Mouse (Mus musculus): ENCODE data around the gene Neurod2. TPM values are rescaled to one million over a fixed set of nuclear protein-coding genes. Genes with fewer than 3 reads are reported as not detected.
A peak's percentile ranks its signal among the peaks of the same experiment; 100 is the strongest.

Gene Neurod2
- polyA plus RNA-seq, 1 experiment, result not detected

GRCm38 (mm10) chr11:98317479-98317878, 12.0 kb downstream of the Neurod2 start:
- Histone ChIP-seq H3K27ac (ENCODE audit: insufficient read depth, low read depth, low read length) (no peak overlapping the region), H3K4me1 (ENCODE audit: control insufficient read depth, insufficient read depth, low read length) (peaks cover 4% of the 10 kb centered on the region), H3K4me3 (ENCODE audit: insufficient read depth, low read depth, low read length) (no peak overlapping the region)
- 21% methylated on average over 7 of the region's 7 CpGs for WGBS
- TF ChIP-seq CTCF (IDR thresholded peaks at IDR 0.05; ENCODE audit: insufficient read depth, low read depth, low read length), result no peak
- no peak for TF ChIP-seq POLR2A (IDR thresholded peaks at IDR 0.05; ENCODE audit: insufficient read depth, low read depth, low read length)

DNA sequence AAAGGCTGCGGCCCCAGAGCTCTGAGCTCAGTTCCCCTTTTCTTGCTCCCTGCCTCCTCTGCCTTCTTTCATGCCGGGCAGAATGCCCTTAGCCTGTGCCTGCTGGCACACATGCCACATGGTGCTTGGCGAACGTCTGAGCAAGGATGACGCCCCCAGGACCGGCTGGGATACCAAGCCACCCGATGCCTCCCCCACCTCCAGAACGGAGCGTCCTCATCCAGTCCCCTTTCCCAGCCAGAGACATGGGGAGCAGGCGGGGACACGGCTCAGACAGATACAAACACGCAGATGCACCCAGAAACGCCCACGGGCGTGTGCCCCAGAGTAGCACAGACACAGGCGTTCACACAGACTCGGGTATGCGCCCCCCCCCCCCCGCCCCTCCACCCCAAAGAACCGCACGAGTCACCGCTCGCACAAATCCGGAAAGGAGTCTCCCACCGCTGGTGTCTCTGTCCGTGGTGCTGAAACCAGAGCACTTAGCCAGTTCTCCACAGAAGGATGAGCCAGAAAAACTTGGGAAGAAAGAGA, 15.6 kb downstream of the Neurod2 start:
- H3K4me1 ChIP-seq (ENCODE audit: control insufficient read depth, insufficient read depth, low read length), result peaks cover 4% of the 10 kb centered on the region
- no peak overlapping the region for H3K4me3 ChIP-seq (ENCODE audit: insufficient read depth, low read depth, low read length)
- no peak for TF ChIP-seq POLR2A (IDR thresholded peaks at IDR 0.05; ENCODE audit: insufficient read depth, low read depth, low read length)
- TF ChIP-seq CTCF (IDR thresholded peaks at IDR 0.05; ENCODE audit: insufficient read depth, low read depth, low read length), result no peak
- 2% methylated on average over 26 of the region's 26 CpGs for WGBS
- H3K27ac ChIP-seq (ENCODE audit: insufficient read depth, low read depth, low read length), result no peak overlapping the region

- H3K4me3 ChIP-seq (ENCODE audit: insufficient read depth, low read depth, low read length), result no peak overlapping the region
- TF ChIP-seq POLR2A (IDR thresholded peaks at IDR 0.05; ENCODE audit: insufficient read depth, low read depth, low read length) (no peak), CTCF (IDR thresholded peaks at IDR 0.05; ENCODE audit: insufficient read depth, low read depth, low read length) (no peak)
- 33% methylated on average over 10 of the region's 10 CpGs for WGBS
- no peak overlapping the region for H3K27ac ChIP-seq (ENCODE audit: insufficient read depth, low read depth, low read length)
- H3K4me1 ChIP-seq (ENCODE audit: control insufficient read depth, insufficient read depth, low read length), result peaks cover 19% of the 10 kb centered on the region
Observed at GRCm38 (mm10) chr11:98298484-98299205, 30.8 kb downstream of the Neurod2 start.

DNA sequence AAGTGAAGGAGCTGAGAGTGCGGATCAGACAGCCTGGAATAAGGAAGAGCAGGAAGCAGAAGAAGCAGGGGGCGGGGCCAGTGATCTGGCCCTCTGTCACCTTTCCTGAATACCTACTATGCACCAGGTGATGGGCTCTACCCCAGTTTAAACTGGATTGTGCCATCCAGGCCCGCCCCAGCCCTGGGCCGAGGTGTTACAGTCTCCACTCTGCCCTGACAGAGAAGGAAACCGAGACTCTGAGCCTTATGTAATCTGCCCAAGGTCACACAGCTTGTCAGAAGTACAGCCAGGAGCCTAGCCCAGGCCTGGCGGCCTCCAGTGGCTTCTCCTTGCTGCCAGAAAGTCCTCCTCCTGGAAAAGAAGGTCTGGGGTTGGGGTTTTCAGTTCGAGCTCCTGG, 31.7 kb downstream of the Neurod2 start:
- H3K4me1 ChIP-seq (ENCODE audit: control insufficient read depth, insufficient read depth, low read length), result peaks cover 22% of the 10 kb centered on the region
- 70% methylated on average over 7 of the region's 7 CpGs for WGBS

DNA sequence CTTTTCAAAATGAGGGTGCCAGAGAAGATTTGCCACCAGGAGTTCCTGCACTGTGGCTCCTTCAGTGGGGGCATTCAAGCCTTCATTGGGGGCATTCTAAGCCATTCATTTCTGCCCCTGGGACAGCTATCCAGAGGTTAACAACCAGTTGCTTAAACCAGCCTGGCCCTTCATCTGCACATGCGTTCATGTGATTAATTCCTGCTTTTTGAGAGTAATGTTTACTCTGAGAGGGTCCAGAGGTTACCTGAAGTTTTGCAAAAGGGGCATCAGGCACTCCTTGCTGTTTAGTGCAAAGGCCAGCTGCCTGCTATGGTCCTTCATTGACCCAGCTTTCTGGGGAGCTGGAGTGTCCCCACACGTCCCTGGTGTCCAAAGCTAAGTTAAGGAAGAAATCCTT, 32.5 kb downstream of the Neurod2 start:
- Histone ChIP-seq H3K4me3 (ENCODE audit: insufficient read depth, low read depth, low read length) (no peak overlapping the region), H3K27ac (ENCODE audit: insufficient read depth, low read depth, low read length) (no peak overlapping the region), H3K4me1 (ENCODE audit: control insufficient read depth, insufficient read depth, low read length) (peaks cover 22% of the 10 kb centered on the region)
- 85% methylated on average over 2 of the region's 2 CpGs for WGBS
- TF ChIP-seq POLR2A (IDR thresholded peaks at IDR 0.05; ENCODE audit: insufficient read depth, low read depth, low read length) (no peak), CTCF (IDR thresholded peaks at IDR 0.05; ENCODE audit: insufficient read depth, low read depth, low read length) (no peak)

More for the DNA sequence above, 31.7 kb downstream of the Neurod2 start:
- no peak overlapping the region for H3K4me3 ChIP-seq (ENCODE audit: insufficient read depth, low read depth, low read length)
- H3K27ac ChIP-seq (ENCODE audit: insufficient read depth, low read depth, low read length), result no peak overlapping the region
- no peak for TF ChIP-seq CTCF (IDR thresholded peaks at IDR 0.05; ENCODE audit: insufficient read depth, low read depth, low read length)
- 0 out of 2 replicates have a peak, but pooled peaks have one; percentile 13 for TF ChIP-seq POLR2A (IDR thresholded peaks at IDR 0.05; ENCODE audit: insufficient read depth, low read depth, low read length)

GRCm38 (mm10) chr11:98296277-98296676, 33.2 kb downstream of the Neurod2 start:
- Histone ChIP-seq H3K4me1 (ENCODE audit: control insufficient read depth, insufficient read depth, low read length) (peaks cover 22% of the 10 kb centered on the region), H3K27ac (ENCODE audit: insufficient read depth, low read depth, low read length) (no peak overlapping the region), H3K4me3 (ENCODE audit: insufficient read depth, low read depth, low read length) (no peak overlapping the region)
- WGBS, result 14% methylated on average over 5 of the region's 5 CpGs
- TF ChIP-seq CTCF (IDR thresholded peaks at IDR 0.05; ENCODE audit: insufficient read depth, low read depth, low read length) (peak; percentile 66; the same call in 1 of the 2 replicates), POLR2A (IDR thresholded peaks at IDR 0.05; ENCODE audit: insufficient read depth, low read depth, low read length) (no peak)

- Histone ChIP-seq H3K4me1 (ENCODE audit: control insufficient read depth, insufficient read depth, low read length) (peaks cover 22% of the 10 kb centered on the region), H3K27ac (ENCODE audit: insufficient read depth, low read depth, low read length) (no peak overlapping the region; the same call in 1 of the 2 replicates), H3K4me3 (ENCODE audit: insufficient read depth, low read depth, low read length) (peak overlapping the region; percentile 88)
- TF ChIP-seq POLR2A (IDR thresholded peaks at IDR 0.05; ENCODE audit: insufficient read depth, low read depth, low read length) (no peak), CTCF (IDR thresholded peaks at IDR 0.05; ENCODE audit: insufficient read depth, low read depth, low read length) (no peak)
- WGBS, result 4% methylated on average over 9 of the region's 9 CpGs
Observed at GRCm38 (mm10) chr11:98295013-98295585, 34.3 kb downstream of the Neurod2 start.

DNA sequence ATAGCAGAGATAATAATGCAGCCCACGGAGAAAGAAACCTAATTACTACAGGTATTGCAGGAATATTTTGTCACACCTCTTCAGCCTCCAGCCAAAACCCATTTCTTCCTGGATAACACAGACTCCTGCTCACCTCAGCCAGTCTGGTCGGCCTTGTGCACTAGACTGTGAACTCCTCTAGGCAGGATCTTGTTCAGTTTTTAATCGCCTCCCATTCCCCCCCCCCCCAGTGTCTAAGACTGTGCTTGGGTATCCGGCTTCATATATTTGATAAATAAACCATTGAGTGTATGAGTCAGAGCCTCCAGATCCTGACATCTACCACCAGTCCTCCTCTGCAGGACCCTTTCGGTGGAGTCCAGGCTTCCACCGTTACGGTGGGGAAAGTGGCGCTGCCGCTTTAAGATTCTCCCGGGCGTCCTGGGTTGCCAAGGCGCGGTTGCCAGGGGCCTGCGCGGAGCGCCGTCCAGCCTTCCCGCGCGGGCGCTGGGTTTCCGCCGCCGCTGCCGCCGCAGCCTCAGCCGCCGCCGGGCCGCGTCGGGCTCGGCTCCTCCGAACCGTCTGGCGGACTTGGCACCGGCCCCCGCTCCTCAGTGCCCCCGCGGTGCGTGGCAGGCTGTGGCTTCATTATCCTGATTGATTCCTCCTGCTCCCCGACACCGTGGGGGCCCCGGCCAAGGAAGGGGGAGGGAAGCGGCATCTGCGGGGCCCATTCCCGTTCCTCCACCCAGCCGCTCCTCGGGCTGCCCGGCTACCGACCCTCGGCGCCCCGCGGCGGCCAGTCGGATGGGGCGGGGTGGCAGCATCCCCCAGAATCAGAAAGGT, 35.0 kb downstream of the Neurod2 start:
- Histone ChIP-seq H3K27ac (ENCODE audit: insufficient read depth, low read depth, low read length) (peak overlapping the region; percentile 52; the same call in 1 of the 2 replicates), H3K4me1 (ENCODE audit: control insufficient read depth, insufficient read depth, low read length) (peaks cover 27% of the 10 kb centered on the region), H3K4me3 (ENCODE audit: insufficient read depth, low read depth, low read length) (peak overlapping the region; percentile 88)
- WGBS, result 2% methylated on average over 56 of the region's 58 CpGs
- no peak for TF ChIP-seq CTCF (IDR thresholded peaks at IDR 0.05; ENCODE audit: insufficient read depth, low read depth, low read length)
- peak; percentile 75 for TF ChIP-seq POLR2A (IDR thresholded peaks at IDR 0.05; ENCODE audit: insufficient read depth, low read depth, low read length)

All from olfactory bulb, adult 2 months (tissue).